Mouse (Mus musculus) midbrain, embryonic 13.5 days (tissue): ENCODE results near the gene Cyp4a32. TPM values are rescaled to one million over a fixed set of nuclear protein-coding genes. Genes with fewer than 3 reads are reported as not detected.
"Not testable (repeated sequence)": the region's sequence is repeated elsewhere in the genome, so short reads cannot be mapped to it uniquely, and the experiment has no call there.

Experiments used
- ATAC-seq: fragments of 200-750 bp; cut with Nextera tagmentation; 2 replicates; pipeline ENCODE4 v1.8.0; 2017; ENCODE audit warnings: mild to moderate bottlenecking, moderate TSS enrichment, moderate library complexity
- H3K27ac ChIP-seq: fragments of 300-500 bp; sonication (generic); 2 replicates; pipeline ENCODE4 v1.5.1; 2015; ENCODE audit warnings: inconsistent platforms, mild to moderate bottlenecking, moderate library complexity
- H3K27me3 ChIP-seq: fragments of 300-500 bp; sonication (generic); 2 replicates; pipeline ENCODE4 v1.6.1; 2015; ENCODE audit warnings: mild to moderate bottlenecking, inconsistent platforms
- H3K36me3 ChIP-seq: fragments of 300-500 bp; sonication (generic); 2 replicates; pipeline ENCODE4 v1.6.1; 2015; ENCODE audit warnings: mild to moderate bottlenecking, inconsistent platforms
- H3K4me1 ChIP-seq: fragments of 300-500 bp; sonication (generic); replicated peaks from 2 replicates; pipeline ENCODE4 v1.6.1; 2015; ENCODE audit warnings: inconsistent platforms
- H3K4me2 ChIP-seq: fragments of 300-500 bp; sonication (generic); replicated peaks from 2 replicates; pipeline ENCODE4 v1.6.1; 2015; ENCODE audit warnings: moderate library complexity, mild to moderate bottlenecking, inconsistent platforms
- H3K4me3 ChIP-seq: fragments of 300-500 bp; sonication (generic); replicated peaks from 2 replicates; pipeline ENCODE4 v1.5.1; 2015; ENCODE audit warnings: mild to moderate bottlenecking, inconsistent platforms
- H3K9ac ChIP-seq: fragments of 300-500 bp; sonication (generic); replicated peaks from 2 replicates; pipeline ENCODE4 v1.6.1; 2015; ENCODE audit warnings: mild to moderate bottlenecking, inconsistent platforms
- H3K9me3 ChIP-seq: fragments of 300-500 bp; sonication (generic); 2 replicates; pipeline ENCODE4 v1.6.1; 2016; ENCODE audit warnings: mild to moderate bottlenecking, inconsistent platforms
- WGBS: fragments of 180-500 bp; shearing (Covaris S2); methylation state at CpG from one replicate; pipeline ENCODE4 v1.1.7; 2015; 5-methylcytosine and 5-hydroxymethylcytosine counted together
- polyA plus RNA-seq: library from polyadenylated mRNA; unstranded; fragments of >200 nt; fragmentation: Nextera tagmentation; extraction: Ambion mirVana; gene quantifications from 2 replicates; pipeline ENCODE4 v1.2.1, GENCODE M21; 2015

Gene Cyp4a32
- polyA plus RNA-seq, 1 experiment from 2014 or later: not detected

GRCm38 (mm10) chr4:115614005-115614404, 13.2 kb downstream of the Cyp4a32 start:
- H3K27ac ChIP-seq: no peak overlapping the region
- no peak overlapping the region for H3K4me3 ChIP-seq
- no peaks in the 10 kb centered on the region for H3K9me3 ChIP-seq
- H3K27me3 ChIP-seq: no peaks in the 10 kb centered on the region
- no peaks in the 10 kb centered on the region for H3K36me3 ChIP-seq
- no peaks in the 10 kb centered on the region for H3K4me1 ChIP-seq
- H3K4me2 ChIP-seq: no peak overlapping the region
- no peak overlapping the region for H3K9ac ChIP-seq
- ATAC-seq: no peak

GRCm38 (mm10) chr4:115625560-115625959, 24.8 kb downstream of the Cyp4a32 start:
- H3K4me3 ChIP-seq, ATAC-seq: not testable (repeated sequence)
- WGBS: 95% methylated on average over 3 of the region's 3 CpGs

GRCm38 (mm10) chr4:115642967-115643754, 42.4 kb downstream of the Cyp4a32 start:
- no peak overlapping the region for H3K4me3 ChIP-seq
- H3K4me1 ChIP-seq: no peaks in the 10 kb centered on the region
- H3K9ac ChIP-seq: no peak overlapping the region
- H3K4me2 ChIP-seq: no peak overlapping the region
- no peaks in the 10 kb centered on the region for H3K36me3 ChIP-seq
- H3K9me3 ChIP-seq: no peaks in the 10 kb centered on the region
- H3K27me3 ChIP-seq: no peaks in the 10 kb centered on the region
- no peak overlapping the region for H3K27ac ChIP-seq
- no peak for ATAC-seq
- 78% methylated on average over 5 of the region's 5 CpGs for WGBS

More at GRCm38 (mm10) chr4:115625560-115625959, 24.8 kb downstream of the Cyp4a32 start:
- H3K27me3 ChIP-seq, H3K4me2 ChIP-seq, H3K27ac ChIP-seq, H3K9me3 ChIP-seq, H3K4me1 ChIP-seq, H3K36me3 ChIP-seq, H3K9ac ChIP-seq: not testable (repeated sequence)

- no peaks in the 10 kb centered on the region for H3K9me3 ChIP-seq
- ATAC-seq: no peak
- no peak overlapping the region for H3K4me3 ChIP-seq
- H3K36me3 ChIP-seq: no peaks in the 10 kb centered on the region
- H3K4me2 ChIP-seq: no peak overlapping the region
- H3K4me1 ChIP-seq: no peaks in the 10 kb centered on the region
- no peaks in the 10 kb centered on the region for H3K27me3 ChIP-seq
- H3K9ac ChIP-seq: no peak overlapping the region
- H3K27ac ChIP-seq: no peak overlapping the region
Observed at GRCm38 (mm10) chr4:115645371-115645770, 44.6 kb downstream of the Cyp4a32 start.

- Histone ChIP-seq H3K27me3 (no peaks in the 10 kb centered on the region), H3K9me3 (no peaks in the 10 kb centered on the region), H3K4me3 (no peak within 1 kb of the TSS), H3K4me1 (no peaks in the 10 kb centered on the region), H3K36me3 (no peaks in the 10 kb centered on the region), H3K9ac (no peak within 1 kb of the TSS), H3K27ac (no peak within 1 kb of the TSS), H3K4me2 (no peak within 1 kb of the TSS)
- 88% methylated on average over 9 of the region's 9 CpGs for WGBS
- ATAC-seq: no peak
Observed at GRCm38 (mm10) chr4:115647580-115647979, 46.8 kb downstream of the Cyp4a32 start, which contains the start of gene Cyp4b1. Gene Cyp4b1 (minus strand): TSS chr4:115647723.

GRCm38 (mm10) chr4:115648752-115649151, 48.0 kb downstream of the Cyp4a32 start:
- H3K4me1 ChIP-seq: no peaks in the 10 kb centered on the region
- no peak overlapping the region for H3K27ac ChIP-seq
- H3K4me3 ChIP-seq: no peak overlapping the region
- 82% methylated on average over 2 of the region's 2 CpGs for WGBS
- ATAC-seq: no peak
- no peaks in the 10 kb centered on the region for H3K36me3 ChIP-seq
- no peak overlapping the region for H3K4me2 ChIP-seq
- no peaks in the 10 kb centered on the region for H3K27me3 ChIP-seq
- no peaks in the 10 kb centered on the region for H3K9me3 ChIP-seq
- no peak overlapping the region for H3K9ac ChIP-seq

- no peak for ATAC-seq
Observed at GRCm38 (mm10) chr4:115649344-115649743, 48.6 kb downstream of the Cyp4a32 start.

GRCm38 (mm10) chr4:115650866-115651265, 50.1 kb downstream of the Cyp4a32 start:
- 82% methylated on average over 5 of the region's 5 CpGs for WGBS
- no peak for ATAC-seq

More at GRCm38 (mm10) chr4:115649344-115649743, 48.6 kb downstream of the Cyp4a32 start:
- Histone ChIP-seq H3K27ac (no peak overlapping the region), H3K36me3 (no peaks in the 10 kb centered on the region), H3K4me3 (no peak overlapping the region), H3K9me3 (no peaks in the 10 kb centered on the region), H3K27me3 (no peaks in the 10 kb centered on the region), H3K4me1 (no peaks in the 10 kb centered on the region), H3K4me2 (no peak overlapping the region), H3K9ac (no peak overlapping the region)

GRCm38 (mm10) chr4:115655841-115656534, 55.2 kb downstream of the Cyp4a32 start:
- H3K9me3 ChIP-seq, ATAC-seq, H3K4me1 ChIP-seq, H3K4me2 ChIP-seq, H3K27ac ChIP-seq, H3K36me3 ChIP-seq, H3K27me3 ChIP-seq, H3K4me3 ChIP-seq, H3K9ac ChIP-seq: not testable (repeated sequence)
- 89% methylated on average over 7 of the region's 7 CpGs for WGBS

More at GRCm38 (mm10) chr4:115650866-115651265, 50.1 kb downstream of the Cyp4a32 start:
- Histone ChIP-seq H3K27me3 (no peaks in the 10 kb centered on the region), H3K36me3 (no peaks in the 10 kb centered on the region), H3K4me2 (no peak overlapping the region), H3K9ac (no peak overlapping the region), H3K27ac (no peak overlapping the region), H3K4me3 (no peak overlapping the region), H3K4me1 (no peaks in the 10 kb centered on the region), H3K9me3 (no peaks in the 10 kb centered on the region)

GRCm38 (mm10) chr4:115656535-115656922, 55.8 kb downstream of the Cyp4a32 start:
- not testable (repeated sequence) for ATAC-seq, H3K4me2 ChIP-seq, H3K27ac ChIP-seq, H3K27me3 ChIP-seq, H3K4me1 ChIP-seq, H3K9ac ChIP-seq, H3K36me3 ChIP-seq, H3K4me3 ChIP-seq, H3K9me3 ChIP-seq
- WGBS: 95% methylated on average over 1 of the region's 1 CpGs

GRCm38 (mm10) chr4:115657104-115657866, 56.5 kb downstream of the Cyp4a32 start:
- Histone ChIP-seq H3K4me1 (peaks cover 8% of the 10 kb centered on the region), H3K4me3 (peak overlapping the region; percentile 56), H3K36me3 (no peaks in the 10 kb centered on the region), H3K9me3 (no peaks in the 10 kb centered on the region), H3K27ac (no peak overlapping the region), H3K27me3 (no peaks in the 10 kb centered on the region), H3K4me2 (peak overlapping the region; percentile 92), H3K9ac (peak overlapping the region; percentile 79)
- WGBS: 3% methylated on average over 29 of the region's 34 CpGs
- ATAC-seq: peak; percentile 93

- peak overlapping the region; percentile 56 for H3K4me3 ChIP-seq
- ATAC-seq: no peak; the same call in 1 of the 2 replicates
- H3K9me3 ChIP-seq: no peaks in the 10 kb centered on the region
- H3K4me2 ChIP-seq: peak overlapping the region; percentile 92
- no peak overlapping the region for H3K9ac ChIP-seq
- H3K27me3 ChIP-seq: no peaks in the 10 kb centered on the region
- peaks cover 8% of the 10 kb centered on the region for H3K4me1 ChIP-seq
- no peak overlapping the region for H3K27ac ChIP-seq
- H3K36me3 ChIP-seq: no peaks in the 10 kb centered on the region
Observed at GRCm38 (mm10) chr4:115657867-115658249, 57.1 kb downstream of the Cyp4a32 start.
